Mouse (Mus musculus) stomach, embryonic 14.5 days (tissue): Measurements from ENCODE around the gene Mbd3l1. TPM values are rescaled to one million over a fixed set of nuclear protein-coding genes. Genes with fewer than 3 reads are reported as not detected.

ENCODE experiments used
- microRNA-seq: library from miRNA; unstranded; fragments of <30 nt; microRNA quantifications from one replicate; pipeline ENCODE4, GENCODE M21; 2016
- polyA plus RNA-seq: library from polyadenylated mRNA; unstranded; fragments of >200 nt; fragmentation: Nextera tagmentation; extraction: Ambion mirVana; gene quantifications from 2 replicates; pipeline ENCODE4 v1.2.1, GENCODE M21; 2014

Mbd3l1 gene
- polyA plus RNA-seq, 1 experiment from 2014 or later, result not detected

Small RNA genes lying within 50 kb of the gene (microRNA-seq; reads per million reads assigned to microRNA genes)
- gene Gm22854, result not detected

Other genes with a start within 250 kb of the Mbd3l1 start
- gene Chordc1, start 186.2 kb upstream of the Mbd3l1 start, polyA plus RNA-seq, result 98.5 and 107 TPM in 2 replicates
- 4.1 and 4.3 TPM in 2 replicates for gene Naalad2, start 75.4 kb upstream of the Mbd3l1 start, polyA plus RNA-seq
- gene Ubtfl1, start 73.9 kb upstream of the Mbd3l1 start, polyA plus RNA-seq, result not detected in 2 replicates
- not detected in 2 replicates for gene Mbd3l2, start 47.7 kb upstream of the Mbd3l1 start, polyA plus RNA-seq
- gene Zfp558, start 91 bp upstream of the Mbd3l1 start, polyA plus RNA-seq, result 6.1 and 7.1 TPM in 2 replicates
- 5.4 and 6.1 TPM in 2 replicates for gene Muc16, start 196.2 kb downstream of the Mbd3l1 start, polyA plus RNA-seq